Mouse (Mus musculus): ENCODE measurements around the gene Med6. TPM values are rescaled to one million over a fixed set of nuclear protein-coding genes. Genes with fewer than 3 reads are reported as not detected.

The Med6 gene
- polyA plus RNA-seq, 1 experiment from 2014 or later, result 38.1 TPM

DNA sequence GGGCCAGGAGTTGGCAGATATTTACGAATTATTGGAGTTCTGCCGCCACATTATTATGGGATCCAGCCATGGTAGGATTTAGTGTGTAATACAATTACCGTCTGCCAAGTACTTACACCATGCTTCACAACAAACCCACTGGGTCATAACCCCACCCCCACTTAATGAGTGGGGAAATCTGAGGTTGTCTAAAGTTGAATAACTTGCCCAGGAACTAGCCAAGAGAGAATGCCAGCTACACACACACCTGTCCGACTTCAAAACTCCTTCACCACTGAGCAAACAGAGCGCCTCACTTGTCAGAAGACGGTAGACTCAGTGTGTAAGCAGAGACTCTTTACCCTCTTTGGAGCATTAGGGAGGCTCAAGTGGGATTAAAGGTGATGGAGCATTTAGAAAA, 32.6 kb upstream of the Med6 start:
- Histone ChIP-seq H3K4me2 (ENCODE audit: low read length) (no peak overlapping the region), H3K27me3 (replicated peaks; ENCODE audit: control insufficient read depth, insufficient read depth, low read length) (no peaks in the 10 kb centered on the region), H3K4me3 (ENCODE audit: low read length) (no peak overlapping the region), H3K4me1 (ENCODE audit: control insufficient read depth, insufficient read depth, low read depth, low read length) (peaks cover 10% of the 10 kb centered on the region), H3K36me3 (ENCODE audit: control insufficient read depth, insufficient read depth, low read length) (no peaks in the 10 kb centered on the region), H3K27ac (ENCODE audit: low read depth, low read length) (no peak overlapping the region), H3K9me3 (ENCODE audit: control insufficient read depth, low read length) (no peaks in the 10 kb centered on the region), H3K9ac (ENCODE audit: low read depth, low read length) (no peak overlapping the region)
- ATAC-seq, result no peak
- WGBS, result 83% methylated on average over 6 of the region's 6 CpGs

GRCm38 (mm10) chr12:81626226-81626861, 31.5 kb upstream of the Med6 start:
- no peak overlapping the region for H3K9ac ChIP-seq (ENCODE audit: low read depth, low read length)
- WGBS, result 67% methylated on average over 12 of the region's 12 CpGs
- peaks cover 7% of the 10 kb centered on the region; the same call in 1 of the 2 replicates for H3K4me1 ChIP-seq (ENCODE audit: control insufficient read depth, insufficient read depth, low read depth, low read length)
- H3K27ac ChIP-seq (ENCODE audit: low read depth, low read length), result no peak overlapping the region
- H3K4me2 ChIP-seq (ENCODE audit: low read length), result no peak overlapping the region
- ATAC-seq, result no peak
- H3K9me3 ChIP-seq (ENCODE audit: control insufficient read depth, low read length), result no peaks in the 10 kb centered on the region
- H3K36me3 ChIP-seq (ENCODE audit: control insufficient read depth, insufficient read depth, low read length), result no peaks in the 10 kb centered on the region
- H3K4me3 ChIP-seq (ENCODE audit: low read length), result no peak overlapping the region
- no peaks in the 10 kb centered on the region for H3K27me3 ChIP-seq (replicated peaks; ENCODE audit: control insufficient read depth, insufficient read depth, low read length)

DNA sequence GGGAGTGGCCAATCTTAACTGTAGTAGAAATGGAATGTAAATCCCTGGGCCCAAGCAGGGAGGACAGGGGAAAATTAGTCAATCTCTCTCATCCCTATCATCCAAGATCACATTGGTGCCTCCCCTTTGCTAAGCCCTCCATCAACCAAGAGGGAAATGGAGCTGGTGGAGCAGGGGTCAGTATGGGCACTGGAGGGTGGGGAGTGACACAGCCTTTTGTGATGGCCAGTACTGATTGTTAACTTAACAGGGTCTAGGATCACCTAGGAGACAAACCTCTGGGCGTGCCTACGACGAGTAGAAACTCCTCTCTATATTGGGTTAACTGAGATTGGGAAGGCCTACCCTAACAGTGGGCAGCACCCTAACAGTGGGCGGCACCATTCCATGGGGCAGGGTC, 28.6 kb upstream of the Med6 start:
- H3K4me3 ChIP-seq (ENCODE audit: low read length), result no peak overlapping the region
- H3K27ac ChIP-seq (ENCODE audit: low read depth, low read length), result no peak overlapping the region
- no peak for ATAC-seq
- WGBS, result 67% methylated on average over 4 of the region's 4 CpGs
- no peaks in the 10 kb centered on the region for H3K27me3 ChIP-seq (replicated peaks; ENCODE audit: control insufficient read depth, insufficient read depth, low read length)
- H3K36me3 ChIP-seq (ENCODE audit: control insufficient read depth, insufficient read depth, low read length), result no peaks in the 10 kb centered on the region
- no peaks in the 10 kb centered on the region for H3K9me3 ChIP-seq (ENCODE audit: control insufficient read depth, low read length)
- no peaks in the 10 kb centered on the region for H3K4me1 ChIP-seq (ENCODE audit: control insufficient read depth, insufficient read depth, low read depth, low read length)
- no peak overlapping the region for H3K4me2 ChIP-seq (ENCODE audit: low read length)
- H3K9ac ChIP-seq (ENCODE audit: low read depth, low read length), result no peak overlapping the region

DNA sequence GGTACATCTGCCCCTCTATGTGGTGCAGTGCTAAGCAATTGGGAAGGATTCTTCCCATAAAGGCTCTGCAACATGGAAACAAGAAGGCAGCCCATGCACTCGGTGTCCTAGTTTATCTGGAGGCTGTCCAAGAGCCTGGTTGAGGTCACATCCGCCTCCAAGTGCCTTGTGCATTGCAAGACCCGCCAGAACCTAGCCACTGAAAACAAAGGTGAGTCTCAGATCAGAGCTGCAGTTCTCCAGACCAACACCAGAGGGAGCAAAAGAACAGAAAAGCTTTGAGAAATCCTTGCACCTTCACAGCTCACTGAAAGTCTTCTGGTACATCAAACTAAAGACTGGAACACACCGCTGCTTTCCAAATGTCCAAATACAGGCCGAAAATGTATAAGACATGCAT, 24.5 kb upstream of the Med6 start:
- no peaks in the 10 kb centered on the region for H3K36me3 ChIP-seq (ENCODE audit: control insufficient read depth, insufficient read depth, low read length)
- H3K9ac ChIP-seq (ENCODE audit: low read depth, low read length), result no peak overlapping the region
- no peaks in the 10 kb centered on the region for H3K9me3 ChIP-seq (ENCODE audit: control insufficient read depth, low read length)
- peak; percentile 50; the same call in 1 of the 2 replicates for ATAC-seq
- no peaks in the 10 kb centered on the region for H3K27me3 ChIP-seq (replicated peaks; ENCODE audit: control insufficient read depth, insufficient read depth, low read length)
- no peaks in the 10 kb centered on the region for H3K4me1 ChIP-seq (ENCODE audit: control insufficient read depth, insufficient read depth, low read depth, low read length)
- H3K4me3 ChIP-seq (ENCODE audit: low read length), result no peak overlapping the region
- WGBS, result 12% methylated on average over 5 of the region's 5 CpGs
- no peak overlapping the region for H3K4me2 ChIP-seq (ENCODE audit: low read length)
- H3K27ac ChIP-seq (ENCODE audit: low read depth, low read length), result no peak overlapping the region

DNA sequence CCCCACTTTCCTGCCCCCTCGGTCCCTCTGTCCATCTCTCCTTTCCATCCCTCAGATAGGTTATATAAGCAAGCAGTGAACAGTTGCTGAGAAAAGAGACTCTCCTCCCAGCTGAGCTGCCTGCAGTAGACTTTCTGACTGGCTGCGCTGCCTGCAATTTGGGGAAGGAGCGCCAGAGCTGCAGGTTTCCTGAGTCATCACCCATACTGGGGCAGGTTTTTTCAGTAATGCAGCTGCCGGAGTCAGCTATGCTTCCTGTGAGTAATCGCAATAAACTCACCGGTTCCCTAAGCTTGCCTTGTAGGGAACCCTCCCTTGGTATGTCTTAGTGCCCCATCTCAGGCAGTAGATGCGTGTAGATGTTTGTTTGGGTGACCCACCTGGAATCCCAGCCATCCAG, 22.2 kb upstream of the Med6 start:
- WGBS, result 68% methylated on average over 7 of the region's 7 CpGs
- Histone ChIP-seq H3K9ac (ENCODE audit: low read depth, low read length) (no peak overlapping the region), H3K27me3 (replicated peaks; ENCODE audit: control insufficient read depth, insufficient read depth, low read length) (no peaks in the 10 kb centered on the region), H3K4me1 (ENCODE audit: control insufficient read depth, insufficient read depth, low read depth, low read length) (no peaks in the 10 kb centered on the region), H3K36me3 (ENCODE audit: control insufficient read depth, insufficient read depth, low read length) (no peaks in the 10 kb centered on the region), H3K4me3 (ENCODE audit: low read length) (no peak overlapping the region), H3K9me3 (ENCODE audit: control insufficient read depth, low read length) (no peaks in the 10 kb centered on the region), H3K27ac (ENCODE audit: low read depth, low read length) (no peak overlapping the region), H3K4me2 (ENCODE audit: low read length) (no peak overlapping the region)
- no peak for ATAC-seq

- Histone ChIP-seq H3K27ac (ENCODE audit: low read depth, low read length) (no peak overlapping the region), H3K4me1 (ENCODE audit: control insufficient read depth, insufficient read depth, low read depth, low read length) (no peaks in the 10 kb centered on the region), H3K9me3 (ENCODE audit: control insufficient read depth, low read length) (no peaks in the 10 kb centered on the region), H3K4me3 (ENCODE audit: low read length) (no peak overlapping the region), H3K36me3 (ENCODE audit: control insufficient read depth, insufficient read depth, low read length) (no peaks in the 10 kb centered on the region), H3K4me2 (ENCODE audit: low read length) (no peak overlapping the region), H3K9ac (ENCODE audit: low read depth, low read length) (no peak overlapping the region), H3K27me3 (replicated peaks; ENCODE audit: control insufficient read depth, insufficient read depth, low read length) (no peaks in the 10 kb centered on the region)
- no peak for ATAC-seq
- WGBS, result 89% methylated on average over 6 of the region's 6 CpGs
These were observed 21.0 kb upstream of the Med6 start for GRCm38 (mm10) chr12:81615807-81616206.

DNA sequence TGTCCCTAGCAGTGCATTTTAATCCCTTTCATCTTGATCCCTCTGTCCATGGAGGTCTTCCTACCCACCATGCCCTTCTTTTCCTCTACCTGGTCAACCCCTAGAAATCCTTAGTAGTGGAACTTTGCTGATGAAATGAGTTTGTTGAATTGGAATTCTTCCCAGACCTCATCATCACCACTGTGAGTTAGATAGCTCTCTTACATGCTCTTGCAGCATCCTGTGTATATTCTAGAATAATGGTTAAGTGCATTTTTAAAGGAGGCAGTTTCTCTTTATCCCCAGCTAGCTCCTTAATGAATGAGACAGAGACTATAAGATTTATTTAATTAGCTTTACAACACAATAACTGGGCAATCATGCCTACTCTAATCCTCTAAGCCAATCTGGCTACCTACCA, 14.6 kb upstream of the Med6 start:
- Histone ChIP-seq H3K9ac (ENCODE audit: low read depth, low read length) (no peak overlapping the region), H3K4me1 (ENCODE audit: control insufficient read depth, insufficient read depth, low read depth, low read length) (no peaks in the 10 kb centered on the region), H3K4me2 (ENCODE audit: low read length) (no peak overlapping the region), H3K27me3 (replicated peaks; ENCODE audit: control insufficient read depth, insufficient read depth, low read length) (no peaks in the 10 kb centered on the region), H3K36me3 (ENCODE audit: control insufficient read depth, insufficient read depth, low read length) (no peaks in the 10 kb centered on the region), H3K9me3 (ENCODE audit: control insufficient read depth, low read length) (no peaks in the 10 kb centered on the region), H3K27ac (ENCODE audit: low read depth, low read length) (no peak overlapping the region), H3K4me3 (ENCODE audit: low read length) (no peak overlapping the region)
- ATAC-seq, result no peak

GRCm38 (mm10) chr12:81604995-81605784, 10.4 kb upstream of the Med6 start:
- H3K4me3 ChIP-seq (ENCODE audit: low read length), result no peak overlapping the region
- 52% methylated on average over 5 of the region's 5 CpGs for WGBS
- H3K36me3 ChIP-seq (ENCODE audit: control insufficient read depth, insufficient read depth, low read length), result no peaks in the 10 kb centered on the region
- no peak overlapping the region for H3K4me2 ChIP-seq (ENCODE audit: low read length)
- H3K9me3 ChIP-seq (ENCODE audit: control insufficient read depth, low read length), result no peaks in the 10 kb centered on the region
- H3K4me1 ChIP-seq (ENCODE audit: control insufficient read depth, insufficient read depth, low read depth, low read length), result no peaks in the 10 kb centered on the region
- H3K27me3 ChIP-seq (replicated peaks; ENCODE audit: control insufficient read depth, insufficient read depth, low read length), result peaks cover 3% of the 10 kb centered on the region; the same call in 1 of the 2 replicates
- no peak overlapping the region for H3K27ac ChIP-seq (ENCODE audit: low read depth, low read length)
- no peak overlapping the region for H3K9ac ChIP-seq (ENCODE audit: low read depth, low read length)
- no peak for ATAC-seq

DNA sequence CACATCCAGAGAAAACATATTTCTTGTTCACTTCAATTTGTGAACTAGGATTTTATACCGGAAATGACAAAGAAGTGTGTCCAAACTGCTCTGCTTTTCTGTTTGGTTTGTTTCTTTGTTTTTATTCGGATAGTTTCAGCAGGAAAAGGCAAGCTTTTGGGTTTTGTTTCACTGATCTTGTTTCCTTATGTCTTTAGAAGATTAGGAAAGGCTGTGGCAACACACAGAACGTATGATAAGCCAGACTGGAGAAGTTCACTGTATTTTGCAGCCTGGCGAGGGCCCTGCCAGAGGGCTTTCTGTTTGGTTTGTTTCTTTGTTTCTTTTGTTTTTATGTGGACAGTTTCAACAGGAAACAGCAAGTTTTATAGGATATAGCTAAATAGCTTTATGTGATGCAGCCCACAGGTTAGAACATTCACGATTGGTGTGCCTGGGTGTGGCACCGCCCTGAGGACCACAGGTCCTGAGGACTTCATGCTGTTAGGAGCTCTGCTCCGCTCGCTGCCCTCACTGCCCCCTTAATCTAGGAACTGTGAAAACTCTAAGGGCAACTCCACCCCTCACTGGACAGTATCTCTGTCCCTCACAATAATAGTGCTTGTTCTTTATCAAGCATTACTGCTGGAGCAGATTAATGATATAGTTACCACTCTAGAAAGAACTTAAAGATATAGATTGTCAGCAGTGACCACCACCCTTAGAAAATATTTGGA, 1.9 kb upstream of the Med6 start:
- Histone ChIP-seq H3K9ac (ENCODE audit: low read depth, low read length) (no peak overlapping the region), H3K4me2 (ENCODE audit: low read length) (no peak overlapping the region), H3K4me1 (ENCODE audit: control insufficient read depth, insufficient read depth, low read depth, low read length) (peaks cover 6% of the 10 kb centered on the region; the same call in 1 of the 2 replicates), H3K27ac (ENCODE audit: low read depth, low read length) (no peak overlapping the region), H3K9me3 (ENCODE audit: control insufficient read depth, low read length) (no peaks in the 10 kb centered on the region), H3K36me3 (ENCODE audit: control insufficient read depth, insufficient read depth, low read length) (no peaks in the 10 kb centered on the region), H3K4me3 (ENCODE audit: low read length) (no peak overlapping the region), H3K27me3 (replicated peaks; ENCODE audit: control insufficient read depth, insufficient read depth, low read length) (peaks cover 6% of the 10 kb centered on the region; the same call in 1 of the 2 replicates)
- WGBS, result 80% methylated on average over 8 of the region's 8 CpGs
- ATAC-seq, result no peak

Measured in hindbrain, embryonic 16.5 days (tissue).